Mouse (Mus musculus): ENCODE results near the gene Map3k20. TPM values are rescaled to one million over a fixed set of nuclear protein-coding genes. Genes with fewer than 3 reads are reported as not detected.

The Map3k20 gene
- polyA plus RNA-seq, 1 experiment from 2014 or later = 43.9 TPM

- no peak overlapping the region for H3K9ac ChIP-seq
- ATAC-seq (ENCODE audit: extremely low read depth, insufficient number of reproducible peaks, low FRiP score, low TSS enrichment) = no peak
- no peaks in the 10 kb centered on the region for H3K9me3 ChIP-seq
- 0 out of 2 replicates have a peak, but pooled peaks cover 8% of the 10 kb centered on the region for H3K4me1 ChIP-seq
- no peaks in the 10 kb centered on the region for H3K27me3 ChIP-seq (replicated peaks)
- no peak overlapping the region for H3K27ac ChIP-seq (replicated peaks)
- 76% methylated on average over 12 of the region's 12 CpGs for whole genome bisulfite sequencing
- H3K36me3 ChIP-seq = peaks cover 57% of the 10 kb centered on the region
- H3K4me2 ChIP-seq = no peak overlapping the region
- no peak overlapping the region for H3K4me3 ChIP-seq
These were observed 120.5 kb downstream of the Map3k20 start for GRCm38 (mm10) chr2:72405621-72406555.

GRCm38 (mm10) chr2:72406701-72407100, 121.3 kb downstream of the Map3k20 start:
- Histone ChIP-seq H3K9ac (no peak overlapping the region), H3K27ac (replicated peaks) (no peak overlapping the region), H3K36me3 (peaks cover 49% of the 10 kb centered on the region), H3K27me3 (replicated peaks) (no peaks in the 10 kb centered on the region), H3K4me3 (no peak overlapping the region), H3K4me1 (0 out of 2 replicates have a peak, but pooled peaks cover 8% of the 10 kb centered on the region), H3K4me2 (no peak overlapping the region), H3K9me3 (no peaks in the 10 kb centered on the region)
- WGBS = 62% methylated on average over 10 of the region's 10 CpGs
- ATAC-seq (ENCODE audit: extremely low read depth, insufficient number of reproducible peaks, low FRiP score, low TSS enrichment) = no peak

- ATAC-seq (ENCODE audit: extremely low read depth, insufficient number of reproducible peaks, low FRiP score, low TSS enrichment) = no peak
- Histone ChIP-seq H3K9me3 (no peaks in the 10 kb centered on the region), H3K4me3 (no peak overlapping the region), H3K9ac (no peak overlapping the region), H3K4me1 (0 out of 2 replicates have a peak, but pooled peaks cover 8% of the 10 kb centered on the region), H3K27ac (replicated peaks) (no peak overlapping the region), H3K27me3 (replicated peaks) (no peaks in the 10 kb centered on the region), H3K36me3 (peaks cover 41% of the 10 kb centered on the region), H3K4me2 (no peak overlapping the region)
- WGBS = 75% methylated on average over 17 of the region's 17 CpGs
These were observed 122.1 kb downstream of the Map3k20 start for GRCm38 (mm10) chr2:72407341-72408092.

GRCm38 (mm10) chr2:72409968-72410367, 124.5 kb downstream of the Map3k20 start:
- WGBS = 57% methylated on average over 10 of the region's 10 CpGs
- Histone ChIP-seq H3K9ac (no peak overlapping the region), H3K27me3 (replicated peaks) (no peaks in the 10 kb centered on the region), H3K4me1 (peaks cover 14% of the 10 kb centered on the region), H3K36me3 (peaks cover 20% of the 10 kb centered on the region), H3K9me3 (no peaks in the 10 kb centered on the region), H3K4me3 (no peak overlapping the region), H3K27ac (replicated peaks) (no peak overlapping the region), H3K4me2 (no peak overlapping the region)
- ATAC-seq (ENCODE audit: extremely low read depth, insufficient number of reproducible peaks, low FRiP score, low TSS enrichment) = no peak

GRCm38 (mm10) chr2:72412266-72412665, 126.8 kb downstream of the Map3k20 start:
- H3K9me3 ChIP-seq = no peaks in the 10 kb centered on the region
- WGBS = 89% methylated on average over 4 of the region's 4 CpGs
- H3K27ac ChIP-seq (replicated peaks) = no peak overlapping the region
- no peak overlapping the region for H3K9ac ChIP-seq
- no peak for ATAC-seq (ENCODE audit: extremely low read depth, insufficient number of reproducible peaks, low FRiP score, low TSS enrichment)
- no peak overlapping the region for H3K4me3 ChIP-seq
- peaks cover 4% of the 10 kb centered on the region for H3K36me3 ChIP-seq
- no peak overlapping the region for H3K4me2 ChIP-seq
- H3K4me1 ChIP-seq = peaks cover 29% of the 10 kb centered on the region
- no peaks in the 10 kb centered on the region for H3K27me3 ChIP-seq (replicated peaks)

GRCm38 (mm10) chr2:72415416-72415815, 130.0 kb downstream of the Map3k20 start:
- no peak for ATAC-seq (ENCODE audit: extremely low read depth, insufficient number of reproducible peaks, low FRiP score, low TSS enrichment)
- 77% methylated on average over 5 of the region's 5 CpGs for WGBS
- peaks cover 13% of the 10 kb centered on the region for H3K36me3 ChIP-seq
- no peak overlapping the region for H3K4me3 ChIP-seq
- H3K9ac ChIP-seq = no peak overlapping the region
- H3K4me2 ChIP-seq = no peak overlapping the region
- no peak overlapping the region for H3K27ac ChIP-seq (replicated peaks)
- H3K4me1 ChIP-seq = peaks cover 30% of the 10 kb centered on the region
- H3K27me3 ChIP-seq (replicated peaks) = no peaks in the 10 kb centered on the region
- no peaks in the 10 kb centered on the region for H3K9me3 ChIP-seq

- ATAC-seq (ENCODE audit: extremely low read depth, insufficient number of reproducible peaks, low FRiP score, low TSS enrichment) = no peak
- no peaks in the 10 kb centered on the region for H3K9me3 ChIP-seq
- peaks cover 30% of the 10 kb centered on the region for H3K4me1 ChIP-seq
- peaks cover 13% of the 10 kb centered on the region for H3K36me3 ChIP-seq
- 52% methylated on average over 14 of the region's 14 CpGs for WGBS
- no peak overlapping the region for H3K27ac ChIP-seq (replicated peaks)
- no peak overlapping the region for H3K4me3 ChIP-seq
- H3K4me2 ChIP-seq = no peak overlapping the region
- no peaks in the 10 kb centered on the region for H3K27me3 ChIP-seq (replicated peaks)
- H3K9ac ChIP-seq = no peak overlapping the region
These were observed 131.0 kb downstream of the Map3k20 start for GRCm38 (mm10) chr2:72416095-72417080.

- WGBS = 70% methylated on average over 5 of the region's 5 CpGs
- Histone ChIP-seq H3K4me1 (peaks cover 16% of the 10 kb centered on the region), H3K4me2 (no peak overlapping the region), H3K36me3 (peaks cover 13% of the 10 kb centered on the region), H3K27me3 (replicated peaks) (no peaks in the 10 kb centered on the region), H3K27ac (replicated peaks) (no peak overlapping the region), H3K9ac (no peak overlapping the region), H3K9me3 (no peaks in the 10 kb centered on the region), H3K4me3 (no peak overlapping the region)
- ATAC-seq (ENCODE audit: extremely low read depth, insufficient number of reproducible peaks, low FRiP score, low TSS enrichment) = no peak
These were observed 135.1 kb downstream of the Map3k20 start for GRCm38 (mm10) chr2:72420561-72420960.

GRCm38 (mm10) chr2:72424656-72425055, 139.2 kb downstream of the Map3k20 start:
- WGBS = 83% methylated on average over 7 of the region's 7 CpGs
- Histone ChIP-seq H3K36me3 (no peaks in the 10 kb centered on the region), H3K9ac (no peak overlapping the region), H3K27ac (replicated peaks) (no peak overlapping the region), H3K9me3 (no peaks in the 10 kb centered on the region), H3K4me1 (no peaks in the 10 kb centered on the region), H3K4me3 (no peak overlapping the region), H3K27me3 (replicated peaks) (no peaks in the 10 kb centered on the region), H3K4me2 (no peak overlapping the region)
- ATAC-seq (ENCODE audit: extremely low read depth, insufficient number of reproducible peaks, low FRiP score, low TSS enrichment) = no peak

- H3K9ac ChIP-seq = no peak overlapping the region
- H3K27ac ChIP-seq (replicated peaks) = no peak overlapping the region
- no peak for ATAC-seq (ENCODE audit: extremely low read depth, insufficient number of reproducible peaks, low FRiP score, low TSS enrichment)
- 65% methylated on average over 8 of the region's 8 CpGs for WGBS
- H3K9me3 ChIP-seq = no peaks in the 10 kb centered on the region
- H3K36me3 ChIP-seq = no peaks in the 10 kb centered on the region
- H3K4me1 ChIP-seq = no peaks in the 10 kb centered on the region
- no peak overlapping the region for H3K4me3 ChIP-seq
- H3K4me2 ChIP-seq = no peak overlapping the region
- H3K27me3 ChIP-seq (replicated peaks) = no peaks in the 10 kb centered on the region
These were observed 141.3 kb downstream of the Map3k20 start for GRCm38 (mm10) chr2:72426776-72427175.
